Mouse (Mus musculus) spleen, postnatal 10 days (tissue): ENCODE measurements around the gene Kdm6a.
A peak's percentile ranks its signal among the peaks of the same experiment; 100 is the strongest.

Experiments used
- DNase-seq, 2 experiments: peaks; one replicate each; pipeline ENCODE4 v3.0.0; 2021 to 2022; ENCODE audit warnings: low spot score in 2 of 2

Kdm6a gene

DNA sequence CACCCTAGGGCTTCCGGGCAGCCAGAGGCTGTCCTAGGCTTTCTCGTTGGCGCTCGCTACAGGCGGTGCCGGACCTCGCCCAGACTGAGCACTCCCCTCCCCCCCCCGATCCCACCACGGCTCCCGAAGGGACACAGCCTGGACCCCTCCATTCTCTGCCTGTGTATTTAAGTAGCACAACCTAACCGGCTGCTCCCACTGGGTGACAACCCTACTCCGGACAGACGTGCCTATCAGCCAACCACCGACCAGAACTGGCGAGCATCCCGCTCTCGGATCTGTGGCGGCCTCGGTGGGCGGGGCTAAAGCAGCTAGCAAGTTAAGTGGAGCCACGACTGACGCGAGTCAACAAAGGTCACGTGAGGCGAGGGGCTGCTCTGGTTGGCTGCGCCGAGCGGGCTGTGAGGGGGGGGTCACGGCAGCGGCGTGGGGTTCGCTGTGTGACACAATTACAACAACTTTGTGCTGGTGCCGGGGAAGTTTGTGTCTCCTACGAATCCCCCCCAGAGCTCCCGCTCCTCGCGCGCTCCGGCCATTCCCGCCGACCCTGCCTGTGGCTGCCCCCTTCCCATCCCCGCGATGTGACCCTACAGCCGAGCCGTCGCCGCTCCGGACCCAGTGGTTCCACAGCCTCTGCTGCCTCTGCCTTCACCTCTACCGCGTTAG is at the start of gene Kdm6a:
Gene Kdm6a (plus strand): TSS at position 384 of the 666 bp plus-strand sequence.
- DNase-seq, result peak; percentile 99

GRCm38 (mm10) chrX:18145557-18145956 is 16.8 kb upstream of the Kdm6a start, which contains the start of gene Dusp21:
Gene Dusp21 (plus strand): TSS chrX:18145857.
- DNase-seq, result no peak

DNA sequence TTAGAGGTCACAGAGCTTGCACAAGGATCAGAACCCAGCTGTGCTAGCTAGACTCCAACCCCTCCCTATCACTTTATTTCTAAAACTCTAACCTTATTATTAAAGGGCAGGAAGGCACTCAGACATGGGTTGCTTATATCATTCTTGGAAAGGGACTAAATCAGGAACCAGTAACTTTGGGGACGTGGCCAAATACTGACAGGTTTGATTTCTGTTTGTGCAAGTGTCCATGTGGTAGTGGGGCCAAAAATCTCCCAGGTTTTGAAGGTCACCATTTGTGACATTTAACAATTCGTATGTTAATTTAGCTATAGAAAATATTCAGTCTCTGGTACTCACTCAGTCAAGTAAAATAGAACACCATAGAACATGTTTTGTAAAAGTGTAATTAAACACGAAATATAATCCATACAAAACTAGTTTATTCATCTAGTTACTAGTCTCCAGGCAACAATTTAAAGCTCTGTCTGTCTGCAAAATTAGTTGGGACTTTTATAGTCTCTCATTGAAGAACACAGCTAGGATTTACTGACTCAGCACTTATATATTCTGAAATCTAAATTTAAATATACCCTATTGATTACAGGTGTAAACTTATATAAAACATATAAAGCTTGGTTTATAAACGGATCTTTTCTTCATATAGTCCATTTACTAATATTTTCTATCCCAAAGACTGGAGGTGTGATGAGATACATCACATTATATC is 1.5 kb upstream of the Kdm6a start:
- DNase-seq, result no peak

GRCm38 (mm10) chrX:18161796-18162191 is 581 bp upstream of the Kdm6a start:
- peak in 1 of 2 experiments; percentile 46 for DNase-seq

DNA sequence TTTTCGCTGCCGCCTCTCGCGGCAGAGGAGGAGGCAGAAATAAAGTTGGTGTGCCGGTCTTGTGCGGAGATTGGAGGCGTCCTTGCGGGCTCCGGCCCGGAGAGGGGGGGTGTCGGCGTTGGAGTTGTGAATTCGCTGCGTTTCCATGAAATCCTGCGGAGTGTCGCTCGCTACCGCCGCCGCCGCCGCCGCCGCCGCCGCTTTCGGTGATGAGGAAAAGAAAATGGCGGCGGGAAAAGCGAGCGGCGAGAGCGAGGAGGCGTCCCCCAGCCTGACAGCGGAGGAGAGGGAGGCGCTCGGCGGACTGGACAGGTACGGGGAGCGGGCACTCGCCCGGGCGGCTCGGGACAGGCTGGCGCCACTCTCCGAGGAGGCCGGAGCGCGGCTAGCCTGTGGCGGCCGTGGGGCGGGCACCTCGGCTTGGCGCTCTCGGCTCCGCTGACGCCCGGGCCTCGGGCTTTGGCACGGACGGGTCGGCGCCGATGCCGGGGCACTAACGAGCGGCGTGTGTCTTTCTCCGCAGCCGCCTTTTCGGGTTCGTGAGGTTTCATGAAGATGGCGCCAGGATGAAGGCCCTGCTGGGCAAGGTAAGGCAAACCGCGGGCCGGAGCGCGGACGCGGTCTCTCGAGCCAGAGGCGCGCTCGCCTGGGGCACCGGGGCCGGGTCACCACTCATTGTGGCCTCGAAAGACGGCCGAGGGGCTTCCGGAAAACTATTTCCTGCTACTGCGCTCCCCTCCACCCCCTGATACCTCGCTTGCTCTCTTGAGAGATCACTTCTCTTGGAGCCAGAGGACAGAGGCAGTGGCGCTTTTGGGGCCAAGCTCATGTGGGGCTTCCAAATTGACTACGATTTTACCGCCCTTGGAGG is 721 bp downstream of the Kdm6a start:
- DNase-seq, result peak; percentile 65 to 85

DNA sequence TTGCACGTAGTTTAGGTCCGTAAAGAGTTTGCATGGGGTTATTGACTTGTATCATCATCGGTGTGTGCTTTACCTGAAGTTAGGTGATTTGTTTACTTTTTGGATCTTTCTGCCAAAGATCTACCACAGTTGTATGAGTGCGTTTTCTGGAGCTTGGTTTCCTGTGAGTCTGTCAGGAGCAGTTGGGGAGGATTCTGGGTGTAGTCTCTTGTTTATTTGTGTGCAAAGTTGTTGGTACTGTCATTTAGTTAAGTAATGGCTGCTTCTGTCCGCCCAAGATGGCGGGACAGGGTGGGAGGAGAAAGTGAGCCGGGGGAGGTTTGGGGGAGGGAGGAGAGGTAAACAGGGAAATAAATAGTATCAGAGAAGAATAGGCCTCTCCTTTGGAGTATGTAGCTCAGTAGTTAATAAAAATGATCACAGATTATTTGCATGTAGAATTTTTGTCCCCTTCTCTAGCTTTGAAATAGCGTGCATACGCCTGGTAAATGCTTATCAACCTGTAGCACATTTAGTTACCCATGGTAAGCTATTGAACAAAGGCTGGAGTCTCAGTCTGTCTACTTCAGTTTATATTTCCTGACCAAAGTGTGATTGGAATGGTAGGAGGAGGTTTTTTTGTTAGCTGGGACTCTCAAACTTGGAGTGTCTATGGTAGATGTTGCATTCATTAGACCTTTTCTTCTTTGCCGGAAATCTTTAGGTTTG is 1.7 kb downstream of the Kdm6a start:
- peak; percentile 47 to 48 for DNase-seq

- no peak for DNase-seq
Measured at GRCm38 (mm10) chrX:18165121-18165520, 2.7 kb downstream of the Kdm6a start.

DNA sequence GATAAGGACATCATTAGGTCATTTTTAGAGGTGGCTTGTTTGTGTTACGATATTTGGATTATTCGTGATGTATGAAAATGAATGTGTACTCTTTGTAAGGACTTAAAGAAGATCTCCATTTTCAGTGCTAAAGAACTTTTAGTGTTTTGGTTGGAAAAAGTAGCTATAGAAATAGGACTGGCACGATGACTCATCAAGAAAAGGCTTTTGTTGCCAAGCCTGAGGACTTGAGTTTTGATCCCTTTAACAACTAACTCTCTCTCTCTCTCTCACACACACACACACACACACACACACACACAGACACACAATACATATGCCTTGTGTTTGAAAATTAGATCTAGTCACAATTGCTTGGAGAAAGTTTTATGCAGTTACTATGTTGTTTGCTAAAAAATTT is 4.6 kb downstream of the Kdm6a start:
- no peak for DNase-seq

DNA sequence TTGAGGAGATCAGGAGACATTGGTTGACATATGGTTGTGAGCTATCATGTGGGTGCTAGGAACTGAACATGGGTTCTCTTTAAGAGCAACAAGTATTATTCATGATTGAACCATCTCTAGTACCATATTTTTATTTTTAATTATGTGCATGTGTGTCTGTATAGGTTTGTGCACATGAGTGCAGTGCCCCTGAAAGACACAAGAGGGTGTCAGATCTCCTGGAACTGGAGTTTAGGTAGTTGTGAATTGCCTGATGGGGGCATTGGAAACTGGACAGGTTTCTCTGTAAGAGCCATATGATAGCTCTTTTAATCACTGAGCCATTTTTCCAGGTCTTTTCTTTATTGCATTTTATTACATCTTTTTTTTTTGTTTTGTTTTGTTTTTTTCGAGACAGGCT is 6.6 kb downstream of the Kdm6a start:
- DNase-seq, result peak in 1 of 2 experiments; percentile 19

DNA sequence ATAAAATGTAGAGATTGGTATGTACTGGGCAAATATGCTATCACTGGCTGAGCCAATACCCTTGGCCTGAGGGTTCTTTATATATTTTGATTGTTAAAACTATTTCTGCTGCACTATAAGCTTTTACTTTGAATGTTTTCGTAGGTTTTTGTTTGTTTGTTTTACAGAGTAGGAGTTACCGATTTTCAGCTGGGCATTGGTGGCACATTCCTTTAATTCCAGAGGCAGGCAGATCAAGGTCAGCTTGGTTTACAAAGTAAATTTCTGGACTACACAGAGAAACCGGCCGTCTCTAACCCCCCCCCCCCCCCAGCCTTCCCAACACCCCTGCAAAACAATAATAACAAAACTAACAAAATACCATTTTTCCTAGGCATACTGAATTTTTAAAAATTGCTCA is 12.5 kb downstream of the Kdm6a start:
- DNase-seq, result no peak

DNA sequence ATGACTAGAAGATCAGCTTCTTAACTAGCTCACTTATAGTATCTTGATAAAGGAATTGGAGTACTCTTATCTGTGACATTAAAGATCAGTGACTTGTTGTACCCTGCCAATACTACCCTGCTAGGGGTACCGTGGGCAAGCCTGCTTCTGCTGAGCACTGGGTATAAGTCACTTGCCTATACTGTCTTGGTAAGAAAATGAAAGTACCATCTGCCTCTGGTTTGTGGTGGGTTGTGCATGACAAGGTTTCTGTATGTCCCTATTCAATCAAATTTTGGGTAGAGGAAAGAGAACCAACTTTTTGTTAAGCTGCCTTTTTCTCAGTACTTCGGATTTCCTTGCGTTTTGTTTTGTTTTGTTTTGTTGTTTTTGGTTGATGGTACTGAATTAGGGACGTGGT is 15.4 kb downstream of the Kdm6a start:
- no peak for DNase-seq

DNA sequence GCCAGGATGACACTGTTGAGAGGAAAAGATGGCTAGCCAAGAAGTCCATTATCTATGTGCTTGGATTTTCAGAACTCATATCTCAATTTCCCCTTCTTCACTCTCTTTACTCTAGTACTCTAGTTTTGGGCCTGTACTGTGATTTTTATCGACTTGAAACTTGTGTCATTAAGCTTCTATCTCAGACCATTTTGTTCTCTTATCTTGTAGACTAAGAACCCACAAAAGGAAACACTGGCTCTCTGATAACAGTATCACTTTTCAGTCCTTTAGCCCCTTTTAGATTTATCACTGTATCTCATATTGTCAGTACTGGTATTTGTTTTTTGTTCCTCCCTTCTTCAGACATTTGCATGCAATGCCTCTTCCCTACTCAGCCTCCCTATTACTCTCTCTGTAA is 17.1 kb downstream of the Kdm6a start:
- no peak for DNase-seq

DNA sequence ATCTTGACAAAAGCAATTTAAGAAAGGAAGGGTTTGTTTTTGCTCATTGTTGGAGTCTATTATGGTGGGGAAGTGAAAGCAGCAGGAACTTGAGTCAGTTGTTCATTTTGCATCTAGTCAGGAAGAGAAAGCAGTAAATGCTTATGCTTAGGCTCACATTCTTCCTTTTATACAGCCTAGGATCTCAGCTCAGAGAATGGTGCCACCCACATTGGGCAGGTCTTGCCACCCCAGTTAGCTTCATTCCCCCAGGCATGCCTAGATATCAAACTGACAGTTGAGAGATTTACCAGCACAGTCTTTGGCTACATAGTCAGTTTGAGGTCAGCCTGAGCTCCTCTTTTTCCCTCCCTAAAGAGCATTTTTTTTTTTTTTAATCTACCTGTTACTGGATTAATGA is 24.8 kb downstream of the Kdm6a start:
- DNase-seq, result no peak

DNA sequence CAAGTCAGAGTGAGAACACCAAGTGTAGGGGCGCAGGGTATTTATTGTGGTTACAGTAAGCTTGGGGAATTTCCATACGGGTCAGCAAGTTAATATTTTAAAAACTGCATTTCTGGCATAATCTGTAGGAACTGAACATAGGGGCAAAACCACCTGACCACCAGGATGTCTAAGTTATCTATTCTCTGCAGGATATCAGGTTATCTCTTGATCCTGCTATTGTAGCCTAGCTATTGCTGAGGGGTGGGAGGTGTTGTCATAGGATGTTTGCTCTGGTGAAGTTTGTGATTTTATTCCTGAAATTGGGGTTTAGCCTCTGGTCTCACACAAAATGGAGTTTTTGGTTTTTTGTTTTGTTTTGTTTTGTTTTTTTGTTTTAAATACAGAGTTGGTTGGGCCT is 25.9 kb downstream of the Kdm6a start:
- no peak for DNase-seq

DNA sequence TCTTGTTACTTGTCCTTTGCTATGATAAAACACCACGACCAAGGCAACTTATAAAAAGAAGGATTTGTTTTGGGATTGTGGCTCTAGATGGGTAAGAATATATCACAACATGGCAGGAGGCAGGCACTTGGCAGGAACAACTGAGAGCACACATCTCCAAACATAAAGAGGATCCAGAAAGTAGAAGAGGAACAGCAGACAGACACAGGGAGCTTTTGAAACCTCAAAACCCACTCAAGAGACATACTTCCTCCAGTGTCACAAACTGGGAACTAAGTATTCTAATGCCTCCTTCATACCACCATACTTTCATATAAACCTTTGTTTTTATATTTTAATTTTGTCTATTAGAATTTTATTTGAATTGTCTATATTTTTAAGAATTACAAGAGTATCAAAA is 77.2 kb downstream of the Kdm6a start:
- DNase-seq, result no peak

DNA sequence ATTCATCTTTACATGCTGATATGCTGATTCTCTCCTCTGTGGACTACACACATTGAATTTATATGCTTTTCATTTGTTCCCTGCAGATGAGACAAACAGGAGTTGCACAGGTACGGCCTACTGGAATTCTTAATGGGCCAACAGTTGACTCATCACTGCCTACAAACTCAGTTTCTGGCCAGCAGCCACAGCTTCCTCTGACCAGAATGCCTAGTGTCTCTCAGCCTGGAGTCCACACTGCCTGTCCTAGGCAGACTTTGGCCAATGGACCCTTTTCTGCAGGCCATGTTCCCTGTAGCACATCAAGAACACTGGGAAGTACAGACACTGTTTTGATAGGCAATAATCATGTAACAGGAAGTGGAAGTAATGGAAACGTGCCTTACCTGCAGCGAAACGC is 88.2 kb downstream of the Kdm6a start:
- DNase-seq, result no peak

DNA sequence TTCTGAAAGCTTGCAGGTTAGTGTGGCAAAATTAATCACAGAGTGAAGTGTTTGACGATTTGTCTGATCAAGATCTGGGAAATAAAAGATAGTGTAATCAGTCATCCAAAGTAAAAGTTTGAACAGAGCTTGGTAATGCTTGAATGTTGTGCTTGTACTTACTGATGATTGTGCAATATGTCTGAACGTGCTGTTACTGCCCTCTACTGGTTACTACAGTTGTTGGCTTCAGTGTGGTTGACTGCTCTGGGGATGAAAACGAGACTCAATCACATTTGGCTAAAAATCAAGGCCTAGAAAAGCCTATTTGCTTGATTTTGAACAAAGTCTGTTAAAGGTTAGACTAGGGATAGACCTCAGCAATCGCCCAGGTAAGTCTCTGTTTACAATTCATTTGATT is 92.4 kb downstream of the Kdm6a start:
- DNase-seq, result peak in 1 of 2 experiments; percentile 24

GRCm38 (mm10) chrX:18258238-18258809 is 95.9 kb downstream of the Kdm6a start:
- no peak for DNase-seq

DNA sequence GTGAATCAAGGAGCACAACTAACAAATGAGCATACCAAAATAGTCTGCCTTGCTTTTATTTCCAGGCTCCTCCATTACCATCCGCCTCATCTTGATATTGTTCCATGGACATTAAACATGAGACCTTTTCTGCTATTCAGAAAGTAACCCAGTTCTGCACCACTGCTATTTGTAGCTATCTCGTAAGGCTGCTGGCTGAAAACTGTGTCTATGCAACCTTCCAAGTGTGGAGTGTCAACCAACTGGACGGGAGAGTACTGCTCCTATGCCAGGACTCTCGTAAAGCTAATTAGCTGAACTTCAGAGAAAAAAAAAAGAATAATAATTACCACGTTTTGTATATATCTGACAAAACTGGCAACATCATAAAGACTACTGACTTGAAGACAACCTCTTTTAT is 116.2 kb downstream of the Kdm6a start:
- no peak for DNase-seq

DNA sequence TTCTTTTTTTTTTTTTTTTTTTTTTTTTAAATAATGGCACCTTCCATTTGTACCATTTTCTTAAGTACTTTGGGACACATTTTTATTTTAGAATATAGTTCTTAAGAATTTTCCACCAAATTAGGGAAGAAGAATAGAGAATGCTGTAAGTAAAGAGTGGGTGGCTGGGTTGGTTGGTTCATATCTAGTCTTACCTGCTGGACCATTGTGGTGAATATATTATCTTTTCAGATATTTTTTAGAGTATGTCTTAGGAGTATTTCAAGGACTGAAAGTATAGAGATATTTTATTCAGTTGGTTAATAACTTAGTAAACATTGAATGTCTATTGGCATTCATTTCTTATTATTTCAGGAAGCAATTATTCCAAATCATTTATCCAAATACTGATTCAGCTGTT is 117.8 kb downstream of the Kdm6a start:
- DNase-seq, result no peak
